Mouse (Mus musculus): Measurements from ENCODE around the gene Tgfbr3. TPM values are rescaled to one million over a fixed set of nuclear protein-coding genes. Genes with fewer than 3 reads are reported as not detected.

Gene Tgfbr3
- polyA plus RNA-seq, 1 experiment from 2014 or later = 12.4 TPM

GRCm38 (mm10) chr5:107204306-107204705 lies 85.1 kb downstream of the Tgfbr3 start:
- H3K27ac ChIP-seq (replicated peaks; ENCODE audit: low read depth, low read length) = no peak overlapping the region
- no peaks in the 10 kb centered on the region for H3K36me3 ChIP-seq (ENCODE audit: control insufficient read depth, insufficient read depth, low read length)
- H3K4me2 ChIP-seq (ENCODE audit: low read depth, severe bottlenecking) = no peak overlapping the region
- ATAC-seq (ENCODE audit: insufficient number of reproducible peaks, low FRiP score, low TSS enrichment, low read depth) = no peak
- no peak overlapping the region for H3K4me3 ChIP-seq (ENCODE audit: low read depth, low read length)
- no peaks in the 10 kb centered on the region for H3K9me3 ChIP-seq (ENCODE audit: control insufficient read depth, low read length)
- no peak overlapping the region for H3K9ac ChIP-seq (ENCODE audit: low read length)
- no peak for DNase-seq (ENCODE audit: low spot score)
- H3K4me1 ChIP-seq (ENCODE audit: control insufficient read depth, insufficient read depth, low read length) = peaks cover 41% of the 10 kb centered on the region
- H3K27me3 ChIP-seq (ENCODE audit: control insufficient read depth, insufficient read depth, low read length) = no peaks in the 10 kb centered on the region

GRCm38 (mm10) chr5:107202801-107203559 lies 86.4 kb downstream of the Tgfbr3 start:
- ATAC-seq (ENCODE audit: insufficient number of reproducible peaks, low FRiP score, low TSS enrichment, low read depth) = no peak
- H3K4me1 ChIP-seq (ENCODE audit: control insufficient read depth, insufficient read depth, low read length) = peaks cover 35% of the 10 kb centered on the region
- WGBS = 39% methylated on average over 8 of the region's 8 CpGs
- no peak overlapping the region for H3K27ac ChIP-seq (replicated peaks; ENCODE audit: low read depth, low read length)
- no peak overlapping the region; the same call in 1 of the 2 replicates for H3K4me2 ChIP-seq (ENCODE audit: low read depth, severe bottlenecking)
- no peaks in the 10 kb centered on the region for H3K36me3 ChIP-seq (ENCODE audit: control insufficient read depth, insufficient read depth, low read length)
- no peaks in the 10 kb centered on the region for H3K9me3 ChIP-seq (ENCODE audit: control insufficient read depth, low read length)
- no peak overlapping the region for H3K4me3 ChIP-seq (ENCODE audit: low read depth, low read length)
- no peaks in the 10 kb centered on the region for H3K27me3 ChIP-seq (ENCODE audit: control insufficient read depth, insufficient read depth, low read length)
- H3K9ac ChIP-seq (ENCODE audit: low read length) = no peak overlapping the region
- no peak for DNase-seq (ENCODE audit: low spot score)

GRCm38 (mm10) chr5:107201509-107202182 lies 87.8 kb downstream of the Tgfbr3 start:
- no peak for ATAC-seq (ENCODE audit: insufficient number of reproducible peaks, low FRiP score, low TSS enrichment, low read depth)
- Histone ChIP-seq H3K27ac (replicated peaks; ENCODE audit: low read depth, low read length) (0 out of 2 replicates have a peak overlapping the region, but pooled peaks have one; percentile 39), H3K36me3 (ENCODE audit: control insufficient read depth, insufficient read depth, low read length) (no peaks in the 10 kb centered on the region), H3K27me3 (ENCODE audit: control insufficient read depth, insufficient read depth, low read length) (no peaks in the 10 kb centered on the region), H3K4me2 (ENCODE audit: low read depth, severe bottlenecking) (no peak overlapping the region), H3K4me1 (ENCODE audit: control insufficient read depth, insufficient read depth, low read length) (peaks cover 34% of the 10 kb centered on the region), H3K9ac (ENCODE audit: low read length) (no peak overlapping the region), H3K9me3 (ENCODE audit: control insufficient read depth, low read length) (no peaks in the 10 kb centered on the region), H3K4me3 (ENCODE audit: low read depth, low read length) (no peak overlapping the region)
- no peak for DNase-seq (ENCODE audit: low spot score)
- WGBS = 59% methylated on average over 9 of the region's 9 CpGs

- Histone ChIP-seq H3K9ac (ENCODE audit: low read length) (no peak overlapping the region), H3K4me2 (ENCODE audit: low read depth, severe bottlenecking) (no peak overlapping the region), H3K36me3 (ENCODE audit: control insufficient read depth, insufficient read depth, low read length) (no peaks in the 10 kb centered on the region), H3K4me3 (ENCODE audit: low read depth, low read length) (no peak overlapping the region), H3K27me3 (ENCODE audit: control insufficient read depth, insufficient read depth, low read length) (no peaks in the 10 kb centered on the region), H3K27ac (replicated peaks; ENCODE audit: low read depth, low read length) (0 out of 2 replicates have a peak overlapping the region, but pooled peaks have one; percentile 39), H3K9me3 (ENCODE audit: control insufficient read depth, low read length) (no peaks in the 10 kb centered on the region), H3K4me1 (ENCODE audit: control insufficient read depth, insufficient read depth, low read length) (peaks cover 38% of the 10 kb centered on the region)
- 24% methylated on average over 12 of the region's 12 CpGs for WGBS
- ATAC-seq (ENCODE audit: insufficient number of reproducible peaks, low FRiP score, low TSS enrichment, low read depth) (no peak; the same call in 1 of the 2 replicates), DNase-seq (ENCODE audit: low spot score) (peak; percentile 53)
Observed at GRCm38 (mm10) chr5:107200853-107201341, 88.5 kb downstream of the Tgfbr3 start.

GRCm38 (mm10) chr5:107200221-107200635 lies 89.2 kb downstream of the Tgfbr3 start:
- Histone ChIP-seq H3K9me3 (ENCODE audit: control insufficient read depth, low read length) (no peaks in the 10 kb centered on the region), H3K4me1 (ENCODE audit: control insufficient read depth, insufficient read depth, low read length) (peaks cover 45% of the 10 kb centered on the region), H3K4me3 (ENCODE audit: low read depth, low read length) (no peak overlapping the region), H3K27ac (replicated peaks; ENCODE audit: low read depth, low read length) (peak overlapping the region; percentile 54; the same call in 1 of the 2 replicates), H3K4me2 (ENCODE audit: low read depth, severe bottlenecking) (no peak overlapping the region), H3K9ac (ENCODE audit: low read length) (no peak overlapping the region), H3K36me3 (ENCODE audit: control insufficient read depth, insufficient read depth, low read length) (no peaks in the 10 kb centered on the region), H3K27me3 (ENCODE audit: control insufficient read depth, insufficient read depth, low read length) (no peaks in the 10 kb centered on the region)
- peak; percentile 17; the same call in 1 of the 2 replicates for ATAC-seq (ENCODE audit: insufficient number of reproducible peaks, low FRiP score, low TSS enrichment, low read depth)
- 38% methylated on average over 10 of the region's 10 CpGs for WGBS
- no peak for DNase-seq (ENCODE audit: low spot score)

GRCm38 (mm10) chr5:107195751-107196395 lies 93.6 kb downstream of the Tgfbr3 start:
- Histone ChIP-seq H3K9me3 (ENCODE audit: control insufficient read depth, low read length) (no peaks in the 10 kb centered on the region), H3K9ac (ENCODE audit: low read length) (no peak overlapping the region), H3K4me2 (ENCODE audit: low read depth, severe bottlenecking) (peak overlapping the region; percentile 4; the same call in 1 of the 2 replicates), H3K4me1 (ENCODE audit: control insufficient read depth, insufficient read depth, low read length) (peaks cover 33% of the 10 kb centered on the region), H3K36me3 (ENCODE audit: control insufficient read depth, insufficient read depth, low read length) (no peaks in the 10 kb centered on the region), H3K4me3 (ENCODE audit: low read depth, low read length) (no peak overlapping the region), H3K27me3 (ENCODE audit: control insufficient read depth, insufficient read depth, low read length) (no peaks in the 10 kb centered on the region), H3K27ac (replicated peaks; ENCODE audit: low read depth, low read length) (peak overlapping the region; percentile 85)
- WGBS = 6% methylated on average over 12 of the region's 12 CpGs
- peak; percentile 83 for DNase-seq (ENCODE audit: low spot score)
- ATAC-seq (ENCODE audit: insufficient number of reproducible peaks, low FRiP score, low TSS enrichment, low read depth) = peak; percentile 83

- Histone ChIP-seq H3K4me3 (ENCODE audit: low read depth, low read length) (no peak overlapping the region), H3K27ac (replicated peaks; ENCODE audit: low read depth, low read length) (no peak overlapping the region), H3K4me1 (ENCODE audit: control insufficient read depth, insufficient read depth, low read length) (peaks cover 23% of the 10 kb centered on the region), H3K9ac (ENCODE audit: low read length) (no peak overlapping the region), H3K9me3 (ENCODE audit: control insufficient read depth, low read length) (no peaks in the 10 kb centered on the region), H3K4me2 (ENCODE audit: low read depth, severe bottlenecking) (no peak overlapping the region), H3K36me3 (ENCODE audit: control insufficient read depth, insufficient read depth, low read length) (no peaks in the 10 kb centered on the region), H3K27me3 (ENCODE audit: control insufficient read depth, insufficient read depth, low read length) (no peaks in the 10 kb centered on the region)
- whole genome bisulfite sequencing = 88% methylated on average over 9 of the region's 9 CpGs
- no peak for DNase-seq (ENCODE audit: low spot score)
- ATAC-seq (ENCODE audit: insufficient number of reproducible peaks, low FRiP score, low TSS enrichment, low read depth) = no peak
Observed at GRCm38 (mm10) chr5:107193160-107193559, 96.3 kb downstream of the Tgfbr3 start.

- no peak for DNase-seq (ENCODE audit: low spot score)
- no peaks in the 10 kb centered on the region for H3K9me3 ChIP-seq (ENCODE audit: control insufficient read depth, low read length)
- H3K27ac ChIP-seq (replicated peaks; ENCODE audit: low read depth, low read length) = no peak overlapping the region
- ATAC-seq (ENCODE audit: insufficient number of reproducible peaks, low FRiP score, low TSS enrichment, low read depth) = no peak
- H3K27me3 ChIP-seq (ENCODE audit: control insufficient read depth, insufficient read depth, low read length) = no peaks in the 10 kb centered on the region
- H3K9ac ChIP-seq (ENCODE audit: low read length) = no peak overlapping the region
- peaks cover 23% of the 10 kb centered on the region for H3K4me1 ChIP-seq (ENCODE audit: control insufficient read depth, insufficient read depth, low read length)
- WGBS = 92% methylated on average over 7 of the region's 7 CpGs
- H3K4me2 ChIP-seq (ENCODE audit: low read depth, severe bottlenecking) = no peak overlapping the region
- no peak overlapping the region for H3K4me3 ChIP-seq (ENCODE audit: low read depth, low read length)
- no peaks in the 10 kb centered on the region for H3K36me3 ChIP-seq (ENCODE audit: control insufficient read depth, insufficient read depth, low read length)
Observed at GRCm38 (mm10) chr5:107192372-107192771, 97.1 kb downstream of the Tgfbr3 start.
